Mouse (Mus musculus) kidney, postnatal 4 days (tissue): ENCODE data around the gene Napa.

Experiments
- DNase-seq, 2 experiments: peaks; one replicate each; pipeline ENCODE4 v3.0.0; 2021; ENCODE audit warnings: mixed read lengths in 2 of 2

Gene Napa

GRCm38 (mm10) chr7:16098021-16099017 is at the start of gene Napa:
Napa (plus strand) TSS chr7:16098458.
- DNase-seq, result peak; percentile 98 to 99

- peak; percentile 53 to 73 for DNase-seq
These were observed 49.3 kb upstream of the Napa start for GRCm38 (mm10) chr7:16048675-16049575.

GRCm38 (mm10) chr7:16049576-16049915 is 48.7 kb upstream of the Napa start:
- no peak for DNase-seq

- no peak for DNase-seq
These were observed 47.7 kb upstream of the Napa start for GRCm38 (mm10) chr7:16050600-16050999.

GRCm38 (mm10) chr7:16051883-16052595 is 46.2 kb upstream of the Napa start:
- peak; percentile 86 to 91 for DNase-seq

GRCm38 (mm10) chr7:16052684-16053083 is 45.6 kb upstream of the Napa start:
- DNase-seq, result peak; percentile 97 to 99

- DNase-seq, result no peak
These were observed 45.2 kb upstream of the Napa start for GRCm38 (mm10) chr7:16053105-16053504.

- DNase-seq, result no peak
These were observed 43.3 kb upstream of the Napa start for GRCm38 (mm10) chr7:16054966-16055365.

GRCm38 (mm10) chr7:16055665-16056064 is 42.6 kb upstream of the Napa start:
- DNase-seq, result no peak

- peak; percentile 46 to 50 for DNase-seq
These were observed 41.7 kb upstream of the Napa start for GRCm38 (mm10) chr7:16056459-16057135.

GRCm38 (mm10) chr7:16057136-16057534 is 41.1 kb upstream of the Napa start:
- no peak for DNase-seq

GRCm38 (mm10) chr7:16061219-16062098 is 36.8 kb upstream of the Napa start, which contains the start of gene Zfp541:
Zfp541 (plus strand) TSS chr7:16061814.
- DNase-seq, result no peak

- no peak for DNase-seq
These were observed 36.2 kb upstream of the Napa start for GRCm38 (mm10) chr7:16062099-16062420.

- no peak for DNase-seq
These were observed 34.8 kb upstream of the Napa start for GRCm38 (mm10) chr7:16063490-16063889.

GRCm38 (mm10) chr7:16070846-16071245 is 27.4 kb upstream of the Napa start:
- no peak for DNase-seq

- DNase-seq, result no peak
These were observed 26.4 kb upstream of the Napa start for GRCm38 (mm10) chr7:16071906-16072305.

GRCm38 (mm10) chr7:16079947-16080346 is 18.3 kb upstream of the Napa start:
- no peak for DNase-seq

- no peak for DNase-seq
These were observed 17.7 kb upstream of the Napa start for GRCm38 (mm10) chr7:16080581-16080980.

GRCm38 (mm10) chr7:16083361-16083760 is 14.9 kb upstream of the Napa start:
- DNase-seq, result no peak

- no peak for DNase-seq
These were observed 10.7 kb upstream of the Napa start for GRCm38 (mm10) chr7:16087587-16087986.

GRCm38 (mm10) chr7:16094592-16094991 is 3.7 kb upstream of the Napa start:
- no peak for DNase-seq
